Mouse (Mus musculus) C2C12 (cell line): ENCODE measurements around the gene Asic2.

Experiments
- CTCF ChIP-seq: IDR thresholded peaks from one replicate; pipeline ENCODE4 v1.5.1; 2011; ENCODE audit not compliant: control insufficient read depth, insufficient read depth, insufficient read length
- MAX ChIP-seq: IDR thresholded peaks from one replicate; pipeline ENCODE4 v1.6.1; 2011; ENCODE audit warnings: mild to moderate bottlenecking, control low read depth
- MYOG ChIP-seq: IDR thresholded peaks from one replicate; pipeline ENCODE4 v1.6.1; 2011; ENCODE audit not compliant: control insufficient read depth, insufficient read length; ENCODE audit errors: extremely low read depth

- TF ChIP-seq CTCF (no peak), MAX (no peak), MYOG (no peak)
Measured at GRCm38 (mm10) chr11:80845486-80845885, 1122.8 kb downstream of the Asic2 start.
